Mouse (Mus musculus) stomach, embryonic 16.5 days (tissue): ENCODE data around the gene Ap2m1. TPM values are rescaled to one million over a fixed set of nuclear protein-coding genes. Genes with fewer than 3 reads are reported as not detected.

ENCODE experiments used
- polyA plus RNA-seq: library from polyadenylated mRNA; unstranded; fragments of >200 nt; fragmentation: Nextera tagmentation; extraction: Ambion mirVana; gene quantifications from 2 replicates; pipeline ENCODE4 v1.2.1, GENCODE M21; 2015

Gene Ap2m1
- polyA plus RNA-seq, 1 experiment from 2014 or later = 588 TPM

Other genes with a start within 250 kb of the Ap2m1 start
- 76.4 and 90.7 TPM in 2 replicates for gene Parl, start 233.1 kb upstream of the Ap2m1 start, polyA plus RNA-seq
- gene Cyp2ab1, start 210.1 kb upstream of the Ap2m1 start, polyA plus RNA-seq = not detected in 2 replicates
- gene Abcc5, start 109.1 kb upstream of the Ap2m1 start, polyA plus RNA-seq = 59.9 and 60.2 TPM in 2 replicates
- gene Eif2b5, start 36.7 kb upstream of the Ap2m1 start, polyA plus RNA-seq = 93.0 and 94.7 TPM in 2 replicates
- gene Dvl3, start 18.5 kb upstream of the Ap2m1 start, polyA plus RNA-seq = 17.4 and 17.6 TPM in 2 replicates
- 55.0 and 63.1 TPM in 2 replicates for gene Abcf3, start 13.1 kb downstream of the Ap2m1 start, polyA plus RNA-seq
- gene Vwa5b2, start 54.0 kb downstream of the Ap2m1 start, polyA plus RNA-seq = 3.8 and 4.2 TPM in 2 replicates
- gene Eef1akmt4, start 76.1 kb downstream of the Ap2m1 start, polyA plus RNA-seq = 26.0 and 30.7 TPM in 2 replicates
- 0.14 TPM in 1 of 2 replicates, not detected in the other for gene Gm49333, start 76.1 kb downstream of the Ap2m1 start, polyA plus RNA-seq
- 34.0 and 38.2 TPM in 2 replicates for gene Alg3, start 76.3 kb downstream of the Ap2m1 start, polyA plus RNA-seq
- gene Camk2n2, start 85.8 kb downstream of the Ap2m1 start, polyA plus RNA-seq = 0.40 and 0.64 TPM in 2 replicates
- gene Ece2, start 94.3 kb downstream of the Ap2m1 start, polyA plus RNA-seq = 2.4 and 2.6 TPM in 2 replicates
- 291 and 307 TPM in 2 replicates for gene Psmd2, start 116.2 kb downstream of the Ap2m1 start, polyA plus RNA-seq
- 144 and 155 TPM in 2 replicates for gene Eif4g1, start 132.8 kb downstream of the Ap2m1 start, polyA plus RNA-seq
- 9.7 and 10.3 TPM in 2 replicates for gene Fam131a, start 157.8 kb downstream of the Ap2m1 start, polyA plus RNA-seq
- 75.2 and 84.9 TPM in 2 replicates for gene Polr2h, start 182.2 kb downstream of the Ap2m1 start, polyA plus RNA-seq
- gene Clcn2, start 182.3 kb downstream of the Ap2m1 start, polyA plus RNA-seq = 11.6 and 12.9 TPM in 2 replicates
- gene Chrd, start 197.6 kb downstream of the Ap2m1 start, polyA plus RNA-seq = 5.2 and 5.6 TPM in 2 replicates
- gene Thpo, start 199.0 kb downstream of the Ap2m1 start, polyA plus RNA-seq = 1.0 and 1.3 TPM in 2 replicates